Mouse (Mus musculus): Measurements from ENCODE around the gene Tnik. TPM values are rescaled to one million over a fixed set of nuclear protein-coding genes. Genes with fewer than 3 reads are reported as not detected.

The Tnik gene
- polyA plus RNA-seq, 1 experiment from 2014 or later, result 26.1 TPM

GRCm38 (mm10) chr3:28345961-28346360 lies 82.9 kb downstream of the Tnik start:
- no peak for DNase-seq (ENCODE audit: low spot score)

- DNase-seq (ENCODE audit: low spot score), result no peak
Measured at GRCm38 (mm10) chr3:28346476-28346875, 83.5 kb downstream of the Tnik start.

DNA sequence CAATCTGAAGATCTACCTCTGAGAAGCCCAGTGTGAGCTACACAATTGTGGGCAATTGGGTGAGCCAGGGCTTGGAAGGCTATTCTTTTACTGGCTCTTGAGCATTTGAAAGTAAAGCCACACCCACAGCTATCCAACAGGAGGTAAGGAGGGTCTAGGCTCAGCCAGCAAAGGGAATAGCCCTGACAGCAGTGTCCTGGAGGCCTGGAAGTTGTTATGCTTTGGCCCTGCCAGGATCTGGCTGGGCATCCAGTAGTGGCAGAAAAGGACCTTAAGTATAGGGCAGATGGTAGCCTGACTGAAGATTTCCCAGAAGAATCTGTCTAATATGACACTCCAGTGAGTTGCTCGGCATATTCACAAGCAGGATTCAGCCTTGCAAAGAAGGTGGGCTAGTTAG lies 85.7 kb downstream of the Tnik start:
- DNase-seq (ENCODE audit: low spot score), result no peak

GRCm38 (mm10) chr3:28350147-28350801 lies 87.3 kb downstream of the Tnik start:
- no peak for DNase-seq (ENCODE audit: low spot score)

GRCm38 (mm10) chr3:28358391-28358790 lies 95.4 kb downstream of the Tnik start:
- no peak for DNase-seq (ENCODE audit: low spot score)

- DNase-seq (ENCODE audit: low spot score), result no peak
Measured at GRCm38 (mm10) chr3:28359138-28359537, 96.1 kb downstream of the Tnik start.

- DNase-seq (ENCODE audit: low spot score), result no peak
Measured at GRCm38 (mm10) chr3:28361056-28361455, 98.0 kb downstream of the Tnik start.

GRCm38 (mm10) chr3:28363441-28364125 lies 100.6 kb downstream of the Tnik start:
- no peak for DNase-seq (ENCODE audit: low spot score)

DNA sequence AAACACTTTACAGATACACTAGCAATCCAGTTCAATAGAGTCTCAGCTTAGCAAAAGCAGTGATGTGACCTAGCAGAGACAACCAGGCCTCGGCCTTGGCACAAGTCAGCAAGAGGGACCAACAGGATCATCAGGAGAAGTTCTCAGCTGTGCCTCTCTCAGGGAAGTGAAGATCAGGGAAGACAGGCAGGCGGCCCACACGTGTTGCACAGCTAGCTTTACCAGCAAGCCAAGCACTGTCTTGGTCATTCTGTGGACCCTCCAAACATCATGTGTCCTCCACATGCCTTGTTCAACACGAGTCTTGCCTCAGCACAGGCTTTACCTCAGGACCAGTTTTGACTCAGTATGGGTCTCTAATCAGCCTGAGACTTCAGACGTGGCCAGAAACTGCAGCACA lies 105.7 kb downstream of the Tnik start:
- no peak for DNase-seq (ENCODE audit: low spot score)

- DNase-seq (ENCODE audit: low spot score), result no peak
Measured at GRCm38 (mm10) chr3:28369266-28369665, 106.3 kb downstream of the Tnik start.

GRCm38 (mm10) chr3:28369698-28370097 lies 106.7 kb downstream of the Tnik start:
- no peak for DNase-seq (ENCODE audit: low spot score)

DNA sequence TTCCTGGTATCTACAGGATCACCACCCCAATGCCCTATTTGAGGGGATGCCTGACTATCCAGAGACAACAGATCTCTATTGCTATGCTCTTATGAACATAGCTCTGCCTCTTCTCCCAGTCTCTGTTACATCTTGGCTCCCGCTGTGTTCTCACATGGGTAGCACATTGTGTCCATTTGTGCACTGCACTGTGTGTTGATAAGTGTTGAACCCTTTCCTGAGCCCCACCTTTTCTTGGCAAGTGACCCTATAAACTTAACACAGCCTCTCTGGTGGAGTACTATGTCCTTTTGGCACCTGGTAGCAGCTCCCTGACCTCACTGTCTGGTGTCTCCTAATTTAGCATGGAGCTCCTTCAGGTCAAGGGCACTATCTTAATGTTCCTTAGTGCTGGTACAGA lies 108.6 kb downstream of the Tnik start:
- DNase-seq (ENCODE audit: low spot score), result no peak

DNA sequence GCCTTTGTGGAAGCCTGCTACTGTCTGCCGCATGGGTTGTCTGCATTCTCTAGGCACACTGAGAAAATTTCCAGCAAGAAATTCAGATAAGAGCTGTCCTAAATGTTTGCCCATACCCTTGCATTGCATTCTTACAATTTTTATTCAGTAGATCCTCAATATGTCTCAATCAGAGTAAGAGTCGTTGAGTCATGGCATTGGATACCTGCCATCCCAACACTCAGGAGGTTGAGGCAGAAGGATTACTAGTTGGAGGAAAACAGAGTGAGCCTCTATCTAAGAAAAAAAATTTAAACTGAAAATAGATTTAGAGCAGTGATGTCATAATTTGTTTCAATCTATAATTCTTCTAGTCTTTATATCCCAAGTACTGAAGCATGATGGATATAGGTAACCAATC lies 109.4 kb downstream of the Tnik start:
- DNase-seq (ENCODE audit: low spot score), result no peak

DNA sequence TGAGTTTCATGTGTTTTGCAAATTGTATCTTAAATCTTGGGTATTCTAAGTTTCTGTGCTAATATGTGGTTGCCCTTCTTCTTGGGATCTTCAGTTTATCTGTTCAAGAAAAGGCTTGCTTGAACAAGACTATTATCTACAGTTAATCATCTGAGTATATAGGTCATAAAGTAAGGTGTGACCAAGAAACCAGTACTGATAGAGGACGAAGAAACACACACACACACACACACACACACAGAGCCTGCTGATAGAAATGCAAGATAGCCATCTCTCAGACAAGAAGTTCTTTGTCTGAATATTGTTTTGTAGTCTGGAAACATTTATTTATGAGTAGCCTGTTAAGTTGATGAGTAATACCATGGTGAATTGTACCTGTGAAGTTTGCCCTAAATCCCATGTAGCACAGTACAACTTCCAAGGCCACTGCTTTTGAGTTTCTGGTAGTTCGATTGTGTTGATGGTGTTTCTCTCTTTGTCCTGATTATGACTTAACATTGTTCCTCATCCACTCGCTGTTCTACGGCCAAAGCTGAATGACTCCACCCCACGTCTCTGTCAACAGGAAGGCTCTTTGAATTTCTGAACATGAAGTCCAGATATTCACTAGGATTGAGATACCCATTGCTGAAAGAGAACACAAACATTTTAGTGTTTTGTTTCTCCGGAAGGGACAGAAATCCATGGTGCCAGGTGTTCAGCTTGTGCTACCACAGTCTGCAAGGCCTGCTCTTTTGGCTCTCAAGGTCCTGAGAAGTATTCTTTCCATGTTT lies 111.9 kb downstream of the Tnik start:
- no peak for DNase-seq (ENCODE audit: low spot score)

- no peak for DNase-seq (ENCODE audit: low spot score)
Measured at GRCm38 (mm10) chr3:28380224-28380623, 117.2 kb downstream of the Tnik start.

DNA sequence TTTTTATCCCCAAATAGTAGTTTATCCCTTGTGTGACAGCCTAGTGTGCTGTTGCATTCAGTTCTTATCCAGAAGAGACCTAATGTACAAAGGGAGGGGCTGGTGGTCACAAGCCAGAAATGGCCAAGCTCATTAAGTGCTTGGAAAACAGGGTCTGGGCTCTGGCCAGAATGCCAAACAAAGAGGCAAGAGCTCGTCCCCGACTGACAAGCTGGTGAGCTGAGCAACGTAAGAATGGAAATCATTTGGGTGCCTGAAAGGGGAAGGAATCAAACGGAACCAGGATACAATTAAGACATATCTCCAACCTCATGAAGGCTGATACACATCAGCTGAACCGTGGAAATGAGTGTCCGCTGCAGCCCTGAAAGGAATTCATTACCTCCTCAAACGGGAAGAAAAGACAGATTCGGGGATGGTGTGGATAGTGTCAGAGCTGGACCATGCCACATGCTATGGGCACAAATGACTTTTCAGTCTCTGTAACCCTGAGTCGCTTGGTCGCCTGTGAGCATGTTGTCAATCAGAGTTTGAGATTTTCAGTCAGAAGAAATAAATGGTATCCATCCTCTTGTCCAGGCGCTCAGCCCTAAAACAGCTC lies 120.6 kb downstream of the Tnik start:
- DNase-seq (ENCODE audit: low spot score), result no peak

- DNase-seq (ENCODE audit: low spot score), result no peak
Measured at GRCm38 (mm10) chr3:28385199-28385975, 122.4 kb downstream of the Tnik start.

- no peak for DNase-seq (ENCODE audit: low spot score)
Measured at GRCm38 (mm10) chr3:28388540-28388939, 125.5 kb downstream of the Tnik start.

GRCm38 (mm10) chr3:28390183-28390582 lies 127.2 kb downstream of the Tnik start:
- DNase-seq (ENCODE audit: low spot score), result no peak

DNA sequence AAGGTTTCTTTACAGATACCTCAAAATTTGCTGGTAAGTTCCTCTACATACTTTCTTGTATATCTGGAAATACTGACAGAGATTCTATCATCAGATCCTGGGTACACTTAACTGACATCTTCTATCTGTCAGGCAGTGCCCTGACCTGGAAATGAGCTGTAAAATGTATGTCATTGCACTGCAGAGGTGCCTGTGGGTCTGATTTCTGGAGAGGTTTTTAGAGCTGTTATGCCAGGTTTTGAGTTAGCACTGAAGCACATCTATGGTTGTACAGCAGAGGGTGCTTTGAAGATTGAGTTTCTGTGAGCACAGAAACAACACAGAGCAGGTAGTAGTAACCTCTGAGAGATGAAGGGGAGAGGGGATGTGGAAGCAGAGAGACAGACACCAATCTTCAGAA lies 129.5 kb downstream of the Tnik start:
- no peak for DNase-seq (ENCODE audit: low spot score)

GRCm38 (mm10) chr3:28398781-28399180 lies 135.8 kb downstream of the Tnik start:
- DNase-seq (ENCODE audit: low spot score), result no peak

Measured in thymus, postnatal 0 days (tissue).